Mouse (Mus musculus): Measurements from ENCODE around the gene Actr2. TPM values are rescaled to one million over a fixed set of nuclear protein-coding genes. Genes with fewer than 3 reads are reported as not detected.

Actr2 gene
- polyA plus RNA-seq, 1 experiment: 134 TPM

GRCm38 (mm10) chr11:20066106-20066505 lies 46.6 kb downstream of the Actr2 start:
- no peak for TF ChIP-seq GATA1 (IDR thresholded peaks at IDR 0.05; ENCODE audit: low read length)

GRCm38 (mm10) chr11:20064926-20065325 lies 47.8 kb downstream of the Actr2 start:
- no peak for TF ChIP-seq GATA1 (IDR thresholded peaks at IDR 0.05; ENCODE audit: low read length)

- TF ChIP-seq GATA1 (IDR thresholded peaks at IDR 0.05; ENCODE audit: low read length): no peak
These were observed 53.0 kb downstream of the Actr2 start for GRCm38 (mm10) chr11:20059736-20060135.

- no peak for TF ChIP-seq GATA1 (IDR thresholded peaks at IDR 0.05; ENCODE audit: low read length)
These were observed 55.3 kb downstream of the Actr2 start for GRCm38 (mm10) chr11:20057429-20057828.

- TF ChIP-seq GATA1 (IDR thresholded peaks at IDR 0.05; ENCODE audit: low read length): no peak
These were observed 56.5 kb downstream of the Actr2 start for GRCm38 (mm10) chr11:20056168-20056567.

- TF ChIP-seq GATA1 (IDR thresholded peaks at IDR 0.05; ENCODE audit: low read length): no peak
These were observed 58.1 kb downstream of the Actr2 start for GRCm38 (mm10) chr11:20054617-20055016.

- no peak for TF ChIP-seq GATA1 (IDR thresholded peaks at IDR 0.05; ENCODE audit: low read length)
These were observed 58.8 kb downstream of the Actr2 start for GRCm38 (mm10) chr11:20053951-20054350.

- TF ChIP-seq GATA1 (IDR thresholded peaks at IDR 0.05; ENCODE audit: low read length): no peak
These were observed 59.7 kb downstream of the Actr2 start for GRCm38 (mm10) chr11:20052814-20053536.

- TF ChIP-seq GATA1 (IDR thresholded peaks at IDR 0.05; ENCODE audit: low read length): no peak
These were observed 67.1 kb downstream of the Actr2 start for GRCm38 (mm10) chr11:20045586-20045985.

- TF ChIP-seq GATA1 (IDR thresholded peaks at IDR 0.05; ENCODE audit: low read length): no peak
These were observed 69.5 kb downstream of the Actr2 start for GRCm38 (mm10) chr11:20043256-20043655.

GRCm38 (mm10) chr11:20042106-20042505 lies 70.6 kb downstream of the Actr2 start:
- TF ChIP-seq GATA1 (IDR thresholded peaks at IDR 0.05; ENCODE audit: low read length): no peak

- no peak for TF ChIP-seq GATA1 (IDR thresholded peaks at IDR 0.05; ENCODE audit: low read length)
These were observed 71.4 kb downstream of the Actr2 start for GRCm38 (mm10) chr11:20041164-20041920.

GRCm38 (mm10) chr11:20038723-20039122 lies 74.0 kb downstream of the Actr2 start:
- TF ChIP-seq GATA1 (IDR thresholded peaks at IDR 0.05; ENCODE audit: low read length): no peak

GRCm38 (mm10) chr11:20037739-20038138 lies 75.0 kb downstream of the Actr2 start:
- TF ChIP-seq GATA1 (IDR thresholded peaks at IDR 0.05; ENCODE audit: low read length): no peak

GRCm38 (mm10) chr11:20035972-20036371 lies 76.7 kb downstream of the Actr2 start:
- TF ChIP-seq GATA1 (IDR thresholded peaks at IDR 0.05; ENCODE audit: low read length): no peak

- TF ChIP-seq GATA1 (IDR thresholded peaks at IDR 0.05; ENCODE audit: low read length): no peak
These were observed 77.3 kb downstream of the Actr2 start for GRCm38 (mm10) chr11:20035343-20035928.

Measured in G1E-ER4 (cell line).